Mouse (Mus musculus) adrenal gland, postnatal 10 days (tissue): ENCODE results near the gene Syngr3. TPM values are rescaled to one million over a fixed set of nuclear protein-coding genes. Genes with fewer than 3 reads are reported as not detected.
"Not testable (repeated sequence)": the region's sequence is repeated elsewhere in the genome, so short reads cannot be mapped to it uniquely, and the experiment has no call there.

Experiments used
- DNase-seq: peaks from one replicate; pipeline ENCODE4 v3.0.0; 2021; ENCODE audit warnings: mixed read lengths
- total RNA-seq, 2 experiments: library from RNA; stranded (reverse); gene quantifications; 2 replicates each; pipeline ENCODE4 v1.2.3; 2021

Syngr3 gene
- total RNA-seq, 2 experiments from 2014 or later: 5.8 to 11.7 TPM

DNA sequence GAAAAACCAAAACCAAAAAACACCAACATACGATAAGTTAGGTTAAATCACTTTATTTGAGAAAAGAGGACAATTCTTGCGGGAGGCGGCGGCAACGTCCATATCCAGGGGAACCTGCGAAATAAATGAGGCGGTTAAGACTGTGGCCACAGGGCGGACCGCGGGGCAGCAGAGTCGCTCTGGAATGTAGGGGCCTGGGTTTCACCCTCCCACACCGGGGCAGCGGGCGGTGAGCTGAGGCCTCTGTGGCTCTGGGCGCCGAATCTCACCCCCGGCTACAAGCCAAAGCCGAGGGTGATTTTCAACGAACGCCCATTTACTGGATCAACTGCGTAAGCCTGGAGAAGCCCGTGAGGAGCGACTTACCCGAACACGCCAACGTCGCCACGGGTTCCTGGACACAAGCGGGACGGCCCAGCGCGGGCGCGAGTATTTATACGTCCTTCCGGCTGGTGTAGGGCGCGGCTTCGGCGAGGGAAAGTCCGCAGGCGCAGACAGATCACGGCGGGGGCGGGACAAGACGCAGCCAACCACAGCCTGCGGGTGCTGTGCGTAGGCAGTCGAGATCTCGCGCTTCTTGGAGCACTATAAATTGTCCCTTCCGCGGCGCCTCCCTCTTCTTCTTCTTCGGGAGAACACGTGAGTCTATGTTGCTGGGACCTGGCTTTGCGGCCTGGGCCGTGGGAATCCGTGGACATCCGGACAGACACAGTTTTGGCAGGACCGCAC lies 29.9 kb upstream of the Syngr3 start:
- DNase-seq: peak; percentile 98

DNA sequence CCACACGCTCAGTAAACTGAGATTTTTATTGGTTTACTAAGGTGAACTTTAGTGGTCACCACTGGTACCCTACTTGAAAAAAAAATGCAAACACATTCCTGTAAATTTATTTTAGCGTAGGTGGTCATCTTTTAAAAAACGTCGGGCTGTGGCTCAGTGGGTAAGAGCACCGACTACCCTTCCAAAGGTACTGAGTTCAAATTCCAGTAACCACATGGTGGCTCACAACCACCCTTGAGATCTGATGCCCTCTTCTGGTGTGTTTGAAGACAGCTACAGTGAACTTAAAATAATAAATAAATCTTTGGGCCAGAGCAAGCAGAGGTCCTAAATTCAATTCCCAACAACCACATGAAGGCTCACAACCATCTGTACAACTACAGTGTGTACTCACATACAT lies 29.2 kb upstream of the Syngr3 start:
- DNase-seq: not testable (repeated sequence)

DNA sequence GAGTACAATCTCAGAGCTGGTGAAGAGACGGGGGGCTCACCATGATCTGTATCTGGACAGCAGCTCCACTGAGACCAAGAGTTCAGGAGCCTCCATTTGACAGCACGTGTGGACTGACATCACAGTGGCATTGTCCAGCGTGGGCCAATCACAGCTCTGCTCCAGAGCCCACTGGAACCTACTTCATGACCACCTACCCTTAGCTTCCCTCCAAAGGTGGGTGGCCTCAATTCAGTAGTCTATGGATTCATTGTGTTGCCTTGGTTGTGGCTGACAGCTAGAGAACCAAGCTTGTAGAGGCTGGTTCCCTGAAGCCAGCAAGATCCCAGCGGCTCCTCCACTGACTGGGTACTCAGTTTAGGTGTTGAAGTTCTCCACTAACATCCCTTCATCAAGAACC lies 28.2 kb upstream of the Syngr3 start, which contains the start of the genes Rnf151 and Rps2:
TSS of gene Rnf151 (minus strand) at position 121 of the 400 bp plus-strand sequence.
TSS of gene Rps2 (plus strand) at position 174 of the 400 bp plus-strand sequence.
- DNase-seq: no peak

DNA sequence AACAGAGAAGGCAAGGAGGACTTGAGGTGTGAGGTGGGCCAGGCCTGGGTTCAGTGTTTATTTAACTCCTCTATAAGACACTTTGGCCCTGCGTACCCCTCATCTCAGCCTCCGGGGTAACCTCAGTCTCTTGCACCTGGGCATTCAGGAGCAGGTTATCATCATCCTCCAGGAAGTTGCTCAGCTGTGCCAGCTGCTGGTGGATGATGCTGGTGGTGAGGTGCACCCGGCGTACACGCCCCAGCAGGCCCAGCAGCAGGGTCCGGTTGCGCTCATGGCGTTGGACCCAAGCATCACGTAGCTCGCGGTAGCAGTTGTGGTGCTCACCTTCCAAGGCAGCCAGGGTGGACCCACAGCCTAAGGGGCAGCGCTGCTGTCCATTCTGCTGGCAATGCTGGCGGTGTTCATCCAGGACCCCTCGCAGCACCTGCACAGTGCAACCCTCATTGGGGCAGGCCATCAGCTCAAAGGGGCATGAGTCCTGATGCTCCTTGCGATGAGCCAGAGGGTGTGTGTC lies 26.5 kb upstream of the Syngr3 start:
- no peak for DNase-seq

DNA sequence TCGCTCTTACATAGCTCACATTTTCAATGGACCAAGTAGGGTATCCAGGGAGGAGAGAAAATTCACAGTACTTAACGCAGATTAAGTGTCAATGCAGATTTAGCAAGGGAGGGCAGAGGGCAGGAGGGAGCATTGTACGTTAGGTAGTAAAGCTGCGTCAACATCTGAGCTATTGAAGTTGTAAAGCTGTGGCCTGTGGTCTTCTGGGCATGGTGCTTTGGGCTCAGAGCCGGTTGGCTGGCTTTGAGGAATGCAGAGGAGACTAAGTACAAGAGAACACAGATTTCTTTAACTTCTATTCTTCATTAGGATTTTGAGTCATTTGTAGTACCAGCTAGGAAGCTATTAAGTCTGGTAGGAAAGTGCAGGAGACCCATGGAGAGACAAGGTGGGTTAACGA lies 25.8 kb upstream of the Syngr3 start:
- DNase-seq: no peak

DNA sequence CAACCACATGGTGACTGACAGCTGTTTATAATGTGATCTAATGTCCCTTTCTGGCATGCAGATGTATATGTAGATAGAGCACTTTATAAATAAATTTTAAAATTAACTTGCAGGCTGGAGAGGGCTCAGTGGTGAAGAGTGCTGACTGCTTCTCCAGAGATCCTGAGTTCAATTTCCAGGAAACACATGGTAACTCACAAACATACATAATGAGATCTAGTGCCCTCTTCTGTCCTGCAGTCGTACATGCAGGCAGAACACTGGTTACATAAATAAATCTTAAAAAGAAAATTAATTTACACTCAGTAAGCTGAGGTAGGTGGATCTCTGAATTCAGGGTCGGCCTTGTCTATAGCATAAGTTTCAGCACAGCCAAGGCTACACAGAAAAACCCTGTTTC lies 18.9 kb upstream of the Syngr3 start:
- DNase-seq: no peak

DNA sequence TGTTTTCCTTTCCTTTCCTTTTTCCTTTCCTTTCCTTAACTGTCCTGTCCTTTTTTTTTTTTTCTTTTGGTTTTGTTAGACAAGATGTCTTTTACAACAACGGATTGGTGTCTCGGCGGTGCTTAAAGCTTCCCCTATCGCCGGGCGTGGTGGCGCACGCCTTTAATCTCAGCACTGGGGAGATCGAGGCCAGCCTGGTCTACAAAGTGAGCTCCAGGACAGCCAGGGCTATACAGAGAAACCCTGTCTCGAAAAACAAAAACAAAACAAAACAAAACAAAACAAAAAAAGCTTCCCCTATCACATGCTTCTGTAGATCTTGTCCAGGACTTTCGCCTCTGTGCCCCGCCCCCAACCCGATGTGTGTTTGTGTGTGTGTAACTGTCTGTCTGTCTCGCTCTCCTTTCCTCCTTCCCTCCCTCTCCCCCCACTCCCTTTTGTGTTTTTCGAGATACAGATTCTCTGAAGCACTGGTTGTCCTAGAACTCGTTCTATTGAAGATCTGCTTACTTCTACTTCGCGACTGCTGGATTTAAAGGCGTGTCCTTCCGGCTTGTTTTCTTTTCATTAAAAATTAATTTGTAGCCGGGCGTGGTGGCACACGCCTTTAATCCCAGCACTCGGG lies 18.2 kb upstream of the Syngr3 start:
- no peak for DNase-seq

DNA sequence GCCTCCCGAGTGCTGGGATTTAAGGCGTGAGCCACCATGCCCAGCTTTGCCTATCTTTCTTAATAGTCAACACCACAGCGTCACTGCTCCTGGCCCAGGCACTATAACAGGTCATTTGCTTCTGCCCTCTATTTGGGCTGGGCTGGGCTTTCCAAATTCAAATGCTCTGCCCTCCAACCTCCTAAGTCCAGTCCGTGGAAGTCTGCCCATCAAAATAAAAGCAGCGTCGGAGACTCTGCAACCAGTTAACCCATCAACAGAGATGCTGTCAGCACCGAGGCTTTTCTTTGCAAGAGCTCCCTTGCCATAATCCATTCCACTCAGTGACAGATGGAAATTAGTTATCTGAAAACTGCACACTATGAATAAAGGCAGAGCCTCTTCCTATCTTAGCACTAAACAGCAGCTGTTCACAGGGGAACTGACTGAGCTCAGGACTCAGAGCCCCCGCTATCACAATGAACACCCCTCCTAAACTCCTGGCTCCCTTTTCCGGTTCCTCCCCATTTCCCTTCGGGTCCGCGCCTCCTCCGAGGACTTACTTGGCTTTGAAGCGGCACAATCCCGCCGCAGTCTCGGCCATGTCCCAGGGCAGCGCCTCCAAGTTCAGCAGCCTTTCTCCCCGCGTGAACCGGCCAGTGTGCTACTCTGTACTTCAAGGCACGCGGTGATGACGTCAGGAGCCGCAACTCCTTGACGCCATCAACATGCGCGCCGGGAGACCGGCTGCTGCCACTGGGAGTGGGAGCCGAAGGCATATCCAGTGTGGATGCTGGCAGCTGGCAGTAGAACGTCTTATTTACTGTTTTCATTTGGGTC lies 17.4 kb upstream of the Syngr3 start, which contains the start of gene Tbl3:
TSS of gene Tbl3 (minus strand) at position 679 of the 819 bp plus-strand sequence.
- peak; percentile 97 for DNase-seq

DNA sequence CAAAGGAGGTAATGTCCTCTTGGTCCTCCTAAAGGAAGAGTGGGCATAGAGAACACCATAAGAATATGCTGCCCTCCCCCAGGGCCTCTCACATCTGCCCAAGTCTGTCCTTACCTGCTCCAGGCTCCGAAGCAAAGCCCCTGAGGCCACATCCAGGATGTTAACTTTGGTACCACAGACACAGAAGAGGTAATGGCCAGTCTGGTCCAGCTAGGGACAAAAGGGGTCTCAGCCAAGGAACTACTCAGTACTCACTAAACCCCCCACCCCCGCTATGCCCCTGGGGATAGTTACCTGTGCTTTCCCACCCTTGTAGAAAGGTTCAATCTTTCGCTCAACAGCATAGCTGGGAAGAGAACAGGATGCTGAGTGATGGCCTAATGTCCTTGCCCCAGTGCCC lies 16.1 kb upstream of the Syngr3 start:
- DNase-seq: no peak

DNA sequence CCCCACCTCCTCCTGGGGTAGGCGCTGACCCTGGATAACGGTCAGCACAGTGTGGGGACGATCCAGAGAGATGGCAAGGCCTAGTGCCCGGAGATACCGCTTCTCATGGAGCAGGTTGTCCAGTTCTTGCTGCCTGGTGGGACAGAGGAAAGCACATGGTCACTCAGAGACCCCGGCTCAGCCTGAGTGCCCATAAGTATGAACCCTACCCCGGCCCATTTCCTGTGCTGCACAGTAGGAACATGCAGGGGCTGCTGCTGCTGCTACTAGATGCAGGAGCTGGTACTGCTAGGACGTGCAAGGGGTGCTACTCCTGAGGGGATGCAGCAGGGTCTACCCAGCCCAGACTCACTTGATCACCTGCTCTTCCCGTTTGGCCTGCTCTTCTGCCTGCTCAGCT lies 11.5 kb upstream of the Syngr3 start:
- no peak for DNase-seq

DNA sequence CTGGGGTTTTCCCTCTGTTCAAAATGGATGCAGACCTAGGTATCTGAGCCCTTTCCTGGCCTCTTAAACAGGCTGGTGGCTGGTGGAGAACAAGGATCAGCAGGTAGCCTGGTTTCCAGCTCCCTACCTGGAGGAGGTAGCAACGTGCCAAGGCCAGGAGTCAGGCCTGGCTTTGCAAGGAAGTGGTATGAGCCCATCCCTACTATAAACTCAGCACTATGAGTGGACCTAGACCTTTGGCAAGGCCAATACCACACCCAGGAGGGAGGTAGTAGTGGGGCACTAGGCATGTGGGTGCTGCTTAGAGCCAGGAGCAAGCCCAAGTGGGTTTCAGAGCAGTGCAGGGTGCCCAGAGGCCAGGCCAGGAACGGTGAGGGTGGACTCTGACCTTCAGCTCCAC lies 9.7 kb upstream of the Syngr3 start:
- DNase-seq: no peak

DNA sequence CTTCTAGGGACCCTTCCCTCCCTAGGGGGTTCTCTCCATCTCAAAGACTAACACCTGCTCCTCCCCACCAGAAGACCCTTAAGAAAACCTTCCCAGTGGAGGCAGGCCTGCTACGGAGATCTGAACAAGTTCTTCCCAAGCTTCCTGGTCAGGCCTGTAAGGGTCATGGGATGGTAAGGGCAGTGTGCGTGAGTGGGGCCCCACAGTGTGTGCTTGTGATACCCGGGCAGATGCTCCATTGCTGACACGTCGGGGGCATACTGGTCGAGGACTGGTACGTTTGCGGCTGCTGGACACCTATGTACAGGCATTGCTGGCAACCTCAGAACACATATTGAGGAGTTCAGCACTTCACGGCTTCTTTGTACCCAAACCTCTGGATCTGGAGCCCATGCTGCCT lies 9.0 kb upstream of the Syngr3 start:
- DNase-seq: no peak

DNA sequence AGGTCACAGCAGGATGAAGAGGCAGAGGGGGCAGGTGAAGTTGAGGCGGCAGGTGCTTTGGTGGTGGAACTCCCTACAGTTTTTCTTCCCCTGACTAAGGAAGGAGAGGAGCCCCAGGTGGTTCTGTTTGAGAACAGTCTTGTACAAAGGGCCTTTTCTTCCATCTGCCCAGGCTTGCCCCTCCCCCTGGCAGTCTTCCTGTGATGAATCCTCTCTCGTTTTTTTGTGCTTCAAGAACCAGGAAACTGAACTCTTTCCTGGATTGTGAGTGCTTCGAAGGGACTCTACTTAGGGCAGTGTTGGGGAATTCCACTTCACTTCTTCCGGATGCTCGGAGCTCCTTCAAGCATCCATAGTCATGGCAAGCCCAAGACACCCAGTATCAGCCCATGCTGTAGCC lies 8.2 kb upstream of the Syngr3 start:
- no peak for DNase-seq

DNA sequence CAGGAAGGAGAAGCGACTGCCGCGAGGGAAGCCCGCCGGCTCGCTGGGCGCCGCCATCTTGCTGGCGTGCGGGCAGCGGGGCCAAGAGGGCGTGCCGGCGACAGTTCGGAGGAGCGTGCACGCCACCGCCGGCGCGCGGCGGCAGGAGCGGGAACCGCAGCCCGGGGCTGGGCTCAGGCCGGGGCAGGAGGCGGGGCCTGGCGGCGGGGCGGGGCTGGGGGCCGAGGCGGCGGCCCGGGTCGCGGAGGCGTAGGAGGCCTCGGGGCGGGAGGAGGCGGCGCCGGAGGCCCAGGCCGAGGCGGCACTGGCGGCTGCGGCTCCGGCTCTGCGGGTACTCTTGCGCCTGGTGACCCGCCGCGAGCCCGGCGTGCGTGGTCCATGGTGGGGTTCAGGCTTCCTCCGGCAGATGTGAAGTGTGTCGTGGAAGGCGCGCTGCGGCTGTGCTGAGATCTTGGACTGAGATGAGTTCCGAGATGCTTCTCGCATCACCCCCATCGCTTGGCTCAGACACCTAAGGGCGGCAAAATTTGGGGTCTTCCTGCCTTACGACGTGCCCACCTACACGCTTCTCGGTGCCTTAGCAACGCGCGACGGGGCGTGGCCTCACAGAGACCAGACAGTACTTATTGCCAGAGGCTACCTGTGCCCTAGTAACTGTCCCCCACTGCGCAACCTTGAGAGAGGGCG lies 6.4 kb upstream of the Syngr3 start, which contains the start of the genes Gfer and Noxo1:
TSS of gene Gfer (minus strand) at position 146 of the 687 bp plus-strand sequence.
TSS of gene Noxo1 (plus strand) at position 224 of the 687 bp plus-strand sequence.
- DNase-seq: peak; percentile 96

DNA sequence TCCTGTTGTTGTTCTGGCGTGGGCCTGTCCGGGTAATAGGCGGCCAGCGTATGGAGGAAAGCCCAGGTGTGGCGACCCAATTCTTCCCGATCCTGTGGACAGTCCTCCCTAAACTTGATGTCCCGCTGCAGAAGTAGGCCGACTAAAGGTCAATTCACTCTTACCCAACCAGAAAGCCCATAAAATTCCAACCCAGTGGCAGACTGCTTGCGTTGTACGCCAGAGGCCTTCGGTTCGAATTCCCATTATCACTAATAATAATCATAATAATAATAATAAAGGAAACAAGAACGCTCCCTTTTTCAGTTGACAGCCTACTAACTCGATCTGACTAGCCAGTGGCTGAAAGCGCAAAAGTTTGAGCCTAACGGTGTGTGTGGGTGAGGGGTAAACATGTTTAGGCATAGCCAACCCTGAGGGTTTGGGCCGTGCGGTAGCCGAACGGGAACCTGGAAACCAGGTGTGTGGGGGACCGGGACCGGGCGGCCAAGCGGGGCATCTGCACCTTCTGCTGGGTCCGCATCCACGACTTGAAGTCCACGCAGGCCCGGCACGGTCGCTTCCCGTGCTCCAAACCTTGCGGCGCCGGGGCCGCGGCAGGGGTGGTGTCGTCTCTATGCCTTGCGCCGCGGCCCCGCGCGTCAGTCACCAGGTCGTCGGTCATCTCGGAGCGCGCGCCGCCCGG lies 5.7 kb upstream of the Syngr3 start:
- no peak for DNase-seq

DNA sequence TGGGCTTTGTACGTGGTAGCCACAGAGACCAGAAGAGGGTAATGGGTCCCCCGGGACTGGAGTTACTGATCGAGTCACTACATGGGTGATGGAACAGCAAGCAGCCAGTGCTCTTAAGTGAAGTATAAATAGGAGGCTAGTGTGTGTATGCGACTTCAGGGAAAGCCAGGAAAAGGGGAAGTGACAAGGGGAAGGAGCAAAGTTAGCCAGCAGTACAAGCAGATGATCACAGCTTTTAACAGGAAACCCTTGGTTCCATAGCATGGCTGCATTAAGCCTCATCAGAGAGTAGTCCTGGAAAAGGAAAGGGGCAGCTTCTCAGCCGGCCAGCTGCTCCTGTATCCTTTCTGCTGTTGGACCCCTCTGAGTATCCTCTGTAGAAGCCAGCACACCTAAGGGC lies 2.6 kb upstream of the Syngr3 start:
- no peak for DNase-seq

DNA sequence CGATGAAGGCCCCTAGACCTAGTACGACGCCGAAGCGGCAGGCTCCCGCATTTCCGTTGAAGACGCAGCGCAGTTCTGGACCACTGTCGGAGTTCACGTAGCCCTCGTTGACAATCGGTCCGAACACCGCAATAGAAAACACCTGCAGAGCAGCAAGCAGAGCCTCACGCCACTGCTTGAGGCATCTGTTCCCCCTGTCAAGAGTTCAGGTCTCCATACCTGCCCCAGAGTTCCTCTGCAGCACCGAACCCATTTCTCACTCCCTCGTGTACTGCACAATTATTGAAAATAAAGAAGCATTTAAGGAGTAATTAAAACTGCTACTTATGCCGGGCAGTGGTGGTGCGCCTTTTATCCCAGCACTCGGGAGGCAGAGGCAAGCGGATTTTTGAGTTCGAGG lies 2.2 kb downstream of the Syngr3 start:
- DNase-seq: no peak

DNA sequence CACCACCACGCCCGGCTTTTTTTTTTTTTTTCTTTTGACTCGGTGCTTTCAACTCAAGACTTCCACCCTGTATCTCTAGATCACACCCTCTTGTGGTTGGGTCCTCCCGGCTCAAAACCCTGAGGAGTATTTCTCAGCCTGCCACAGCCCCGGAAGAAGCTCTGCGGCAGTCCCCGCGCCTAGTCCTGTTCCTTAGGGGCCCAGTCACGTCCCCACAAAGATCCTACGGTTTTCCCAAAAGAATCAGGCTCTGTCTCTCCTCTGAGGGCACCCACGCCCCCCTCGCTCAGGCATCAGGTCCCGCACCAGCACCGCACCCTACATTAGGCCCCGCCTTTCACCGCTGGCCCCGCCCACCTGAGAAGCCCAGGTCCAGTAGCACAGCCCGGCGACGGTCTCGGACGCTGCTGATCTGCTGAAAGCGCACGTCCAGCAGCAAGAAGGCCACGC lies 2.6 kb downstream of the Syngr3 start:
- peak; percentile 75 for DNase-seq

DNA sequence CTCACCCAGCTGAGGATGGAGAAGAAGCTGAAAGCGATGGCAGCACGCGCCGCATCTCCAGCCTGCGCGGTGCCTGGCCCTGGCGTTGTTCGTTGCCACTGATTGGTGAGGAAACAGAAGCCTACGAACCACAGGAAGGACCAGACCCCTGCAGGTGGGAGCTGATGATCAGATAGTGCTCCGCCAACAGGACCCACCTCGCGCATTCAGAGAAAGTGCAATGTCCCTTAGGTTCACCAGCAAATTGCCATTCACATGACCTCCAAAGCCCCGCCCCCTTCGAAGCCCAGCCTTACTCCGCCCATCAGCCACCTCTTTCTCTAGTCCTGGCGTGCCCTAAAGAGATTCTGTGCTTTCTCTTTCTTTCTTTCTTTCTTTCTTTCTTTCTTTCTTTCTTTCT lies 3.2 kb downstream of the Syngr3 start:
- DNase-seq: peak; percentile 65

DNA sequence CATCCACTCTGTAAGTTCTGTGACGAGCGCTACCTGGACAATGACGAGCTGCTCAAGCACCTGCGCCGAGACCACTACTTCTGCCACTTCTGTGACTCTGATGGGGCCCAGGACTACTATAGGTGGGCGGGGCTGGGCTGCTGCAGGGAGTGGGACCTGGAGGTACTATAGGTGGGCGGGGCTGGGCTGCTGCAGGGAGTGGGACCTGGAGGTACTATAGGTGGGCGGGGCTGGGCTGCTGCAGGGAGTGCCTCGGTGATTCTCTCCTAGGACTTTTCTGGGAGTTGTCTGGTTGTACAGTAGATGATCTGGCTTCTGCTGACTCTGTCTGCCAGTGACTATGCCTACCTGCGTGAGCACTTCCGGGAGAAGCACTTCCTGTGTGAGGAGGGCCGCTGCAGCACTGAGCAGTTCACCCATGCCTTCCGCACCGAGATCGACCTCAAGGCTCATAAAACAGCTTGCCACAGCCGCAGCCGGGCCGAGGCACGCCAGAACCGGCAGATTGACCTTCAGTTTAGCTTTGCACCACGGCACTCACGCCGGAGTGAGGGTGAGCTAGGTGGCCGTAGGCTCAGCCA lies 12.2 kb downstream of the Syngr3 start:
- no peak for DNase-seq

DNA sequence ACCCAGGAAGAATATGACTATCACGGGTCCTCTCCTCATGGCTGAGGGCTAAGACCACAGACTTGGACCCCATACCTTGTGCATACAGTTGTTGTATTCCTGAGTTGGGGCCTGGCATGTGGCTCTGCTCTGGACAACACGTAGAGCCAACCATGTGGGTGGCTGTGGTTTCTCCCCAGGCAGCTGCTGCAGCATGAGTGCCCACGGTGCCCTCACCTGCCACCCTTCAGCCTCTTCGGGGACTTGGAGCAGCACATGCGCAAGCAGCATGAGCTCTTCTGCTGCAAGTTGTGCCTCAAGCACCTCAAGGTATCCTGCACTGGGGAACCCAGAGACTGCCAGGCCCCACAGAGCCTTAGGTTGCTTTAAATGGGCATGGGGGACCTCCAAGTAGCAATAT lies 12.9 kb downstream of the Syngr3 start:
- no peak for DNase-seq
